Mouse (Mus musculus) heart, postnatal 25 days (tissue): ENCODE data around the gene Acly. TPM values are rescaled to one million over a fixed set of nuclear protein-coding genes. Genes with fewer than 3 reads are reported as not detected.
A peak's percentile ranks its signal among the peaks of the same experiment; 100 is the strongest.

Experiments used
- DNase-seq: peaks from one replicate; pipeline ENCODE4 v3.0.0; 2022; ENCODE audit warnings: low spot score
- intact Hi-C: fragments of 180-260 bp; cut with DNase I; formaldehyde crosslinking; loops from one replicate; pipeline ENCODE4 v1.15.1; 2025
- microRNA-seq: library from miRNA; unstranded; fragments of <30 nt; microRNA quantifications from one replicate; pipeline ENCODE4 v1.2.0, GENCODE M21; 2022
- total RNA-seq, 2 experiments: library from RNA; stranded (reverse); gene quantifications; 2 replicates each; pipeline ENCODE4 v1.2.3; 2021

Gene Acly
- total RNA-seq, 2 experiments from 2014 or later = 31.6 to 41.6 TPM

DNA sequence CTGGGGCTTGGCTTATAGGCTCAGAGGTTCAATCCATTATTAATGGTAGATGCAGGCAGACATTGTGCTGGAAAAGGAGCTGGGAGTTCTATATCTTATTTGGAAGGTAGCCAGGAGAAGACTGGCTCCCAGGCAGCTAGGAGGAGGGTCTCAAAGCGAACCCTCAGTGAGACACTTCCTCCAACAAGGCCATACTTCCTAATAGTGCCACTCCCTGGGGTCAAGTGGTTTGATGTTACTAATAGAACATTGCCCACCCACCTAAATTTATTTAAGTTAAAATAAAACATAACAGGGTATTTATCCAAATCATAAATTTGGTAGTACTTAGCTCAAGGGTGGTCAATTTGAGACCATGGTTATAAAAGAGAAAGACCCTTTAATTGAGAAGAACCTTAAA, 62.0 kb downstream of the Acly start:
- no peak for DNase-seq
- intact Hi-C loops = no loop called here

DNA sequence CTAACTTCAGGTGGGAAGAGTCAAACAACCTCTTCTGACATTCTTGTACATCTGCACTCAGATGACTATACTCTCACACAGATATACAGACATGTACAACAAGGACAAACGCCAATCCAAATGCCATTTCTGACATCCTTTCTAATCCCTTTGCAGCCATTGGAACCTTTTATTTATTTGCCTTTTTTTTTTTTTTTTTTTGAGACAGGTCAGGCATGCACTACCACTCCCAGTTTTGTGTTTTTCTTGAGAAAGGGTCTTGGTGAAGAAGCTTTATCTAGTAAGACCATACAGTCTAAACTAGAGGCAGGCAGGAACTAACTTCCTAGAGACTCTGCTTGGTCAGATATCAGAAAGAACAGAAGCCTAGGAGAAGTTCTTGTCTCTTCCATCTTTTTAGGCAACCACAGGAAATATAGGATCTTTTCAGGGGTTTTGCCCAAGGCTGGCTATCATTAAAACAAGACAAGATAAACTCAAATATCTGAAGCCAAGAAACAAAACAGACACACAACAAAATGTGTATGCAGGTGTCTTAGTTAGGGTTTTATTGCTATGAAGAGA, 62.5 kb downstream of the Acly start:
- intact Hi-C loops = no loop called here
- no peak for DNase-seq

DNA sequence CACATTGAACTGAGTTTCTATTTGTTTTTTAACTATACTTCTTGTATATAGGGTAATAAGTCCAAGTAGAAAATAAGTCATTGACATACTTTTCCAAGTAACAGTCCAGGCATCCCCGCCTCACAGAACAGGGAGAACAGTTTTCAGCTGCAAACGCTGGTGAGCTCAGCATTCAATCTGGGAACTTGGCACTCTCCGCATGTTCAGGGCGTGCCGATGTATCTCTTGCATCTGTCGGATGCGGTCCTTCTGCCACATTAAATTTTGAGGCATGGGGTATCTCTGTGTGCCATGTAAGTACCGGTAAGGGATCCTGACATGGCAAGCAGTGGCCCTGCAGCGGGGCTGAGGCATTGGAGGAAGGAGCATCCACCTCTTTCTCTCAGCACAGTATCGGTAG, 65.1 kb downstream of the Acly start:
- intact Hi-C loops = no loop called here
- no peak for DNase-seq

DNA sequence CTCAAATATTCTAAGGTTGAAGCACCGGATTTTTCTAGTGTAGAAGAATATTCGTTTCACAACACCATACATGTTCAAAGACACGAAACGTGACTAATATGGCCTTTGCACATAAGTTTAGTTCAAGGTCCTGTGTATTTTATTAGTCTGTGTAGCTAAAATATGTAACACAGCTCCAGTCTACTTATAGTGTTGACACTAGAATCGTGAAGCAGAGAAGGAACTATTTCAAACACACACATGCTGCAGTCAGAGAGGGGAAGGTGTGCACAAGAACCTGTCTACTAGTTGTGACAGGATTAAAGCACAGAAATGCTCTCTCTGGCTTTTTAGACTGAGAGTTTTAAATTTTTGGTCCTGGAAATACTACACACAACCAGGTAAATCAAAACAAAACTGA, 70.1 kb downstream of the Acly start:
- no peak for DNase-seq

DNA sequence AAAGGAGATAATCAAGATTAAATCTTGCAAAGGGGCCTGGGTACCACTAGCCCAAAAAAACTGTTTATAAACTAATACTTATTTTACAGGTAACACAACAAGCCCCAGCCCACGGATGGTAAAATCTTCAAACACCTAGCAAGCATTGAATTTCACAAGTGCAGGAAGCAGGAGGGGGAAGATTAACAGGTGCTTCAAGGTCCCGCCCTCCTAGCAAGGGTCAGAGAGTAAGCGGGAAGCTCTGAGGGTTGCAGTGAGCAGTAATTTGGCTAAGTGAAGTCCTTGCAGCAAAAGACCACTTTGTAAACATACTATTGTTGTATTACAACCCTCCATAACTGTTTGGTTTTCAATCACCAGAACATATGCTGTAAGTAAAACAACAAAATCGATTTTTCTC, 70.6 kb downstream of the Acly start:
- intact Hi-C loops = no loop called here
- DNase-seq = no peak

More for the DNA sequence above, 70.1 kb downstream of the Acly start:
- intact Hi-C loops = no loop called here

DNA sequence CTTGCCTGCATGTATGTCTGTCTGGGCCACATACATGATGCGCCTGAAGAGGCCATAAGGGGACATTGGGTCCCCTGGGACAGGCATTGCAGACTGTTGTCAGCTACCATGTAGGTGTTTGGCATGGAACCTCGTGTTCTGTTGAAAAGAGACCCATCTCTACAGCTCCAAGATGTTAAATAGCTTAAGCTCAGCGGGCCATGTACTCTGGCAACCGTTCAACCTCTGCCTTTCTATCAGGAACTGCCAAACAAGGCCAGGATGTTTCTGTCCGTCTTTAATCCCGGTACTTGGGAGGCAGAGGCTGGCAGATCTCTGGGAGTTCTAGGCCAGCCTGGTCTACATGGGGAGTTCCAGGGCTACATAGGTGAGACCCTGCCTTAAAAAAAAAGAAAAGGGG, 85.2 kb downstream of the Acly start:
- DNase-seq = no peak

DNA sequence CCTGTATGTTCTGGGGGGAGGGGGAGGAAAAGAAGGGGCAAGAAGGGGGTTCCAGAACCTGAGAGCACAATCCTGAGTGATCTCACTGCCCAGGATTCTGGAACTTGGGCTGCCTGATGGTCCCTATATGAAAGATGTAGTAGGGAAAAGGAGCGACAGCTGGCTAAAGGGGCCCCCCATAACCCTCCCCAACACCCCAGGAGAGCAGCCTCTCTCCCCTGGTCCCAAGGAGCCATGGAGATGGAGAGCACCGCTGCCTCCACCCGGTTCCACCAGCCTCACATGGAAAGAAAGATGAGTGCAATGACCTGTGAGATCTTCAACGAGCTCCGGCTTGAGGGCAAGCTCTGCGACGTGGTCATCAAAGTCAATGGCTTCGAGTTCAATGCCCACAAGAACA, 86.0 kb downstream of the Acly start, which contains the start of the genes Nt5c3b and Klhl10:
Gene Nt5c3b, minus strand, starts transcription at position 12 of the 400 bp plus-strand sequence.
Gene Klhl10, plus strand, starts transcription at position 121 of the 400 bp plus-strand sequence.
- intact Hi-C loops = no loop called here
- no peak for DNase-seq

More for the DNA sequence above, 85.2 kb downstream of the Acly start:
- intact Hi-C loops = no loop called here

DNA sequence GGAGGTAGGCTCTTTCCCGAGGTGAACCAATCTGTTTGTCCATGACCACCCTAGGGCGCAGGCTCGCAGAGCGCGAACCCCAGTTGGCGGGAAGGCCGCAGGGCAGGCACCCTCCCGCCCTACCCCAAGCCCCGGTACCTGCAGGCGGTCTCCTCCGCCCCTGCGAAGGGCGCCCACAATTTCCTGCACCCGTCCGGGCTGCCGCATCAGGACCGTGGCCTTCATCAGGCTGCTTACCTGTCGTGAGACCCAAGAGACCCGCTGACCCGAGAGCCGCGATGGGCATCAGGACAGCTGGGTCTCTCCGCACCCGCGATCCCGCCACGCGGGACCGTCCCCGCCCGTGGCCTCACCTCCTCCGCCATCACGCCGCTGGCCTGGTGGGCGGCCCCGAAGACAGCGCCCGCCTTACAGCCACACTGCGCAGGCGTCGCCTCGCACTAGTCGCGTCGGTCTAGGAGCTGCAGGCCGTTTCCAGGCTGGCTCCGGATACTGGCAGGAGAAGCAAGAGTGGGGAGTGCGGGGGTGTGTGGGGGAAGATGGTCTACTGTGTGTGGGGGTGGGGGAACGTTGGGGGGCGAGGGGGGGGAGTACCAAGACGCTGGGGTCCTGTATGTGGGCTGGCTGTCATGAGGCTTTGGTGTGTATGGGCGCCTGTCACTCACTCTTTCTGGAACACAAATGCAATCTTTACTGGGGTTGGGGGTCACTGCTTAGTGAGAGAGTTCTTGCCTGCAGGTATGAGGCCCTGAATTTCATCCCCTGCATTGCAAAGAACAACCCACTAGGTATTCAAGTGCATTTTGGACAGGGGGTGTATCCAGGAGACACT, 86.9 kb downstream of the Acly start:
- peak; percentile 77 for DNase-seq
- intact Hi-C loops = no loop called here

DNA sequence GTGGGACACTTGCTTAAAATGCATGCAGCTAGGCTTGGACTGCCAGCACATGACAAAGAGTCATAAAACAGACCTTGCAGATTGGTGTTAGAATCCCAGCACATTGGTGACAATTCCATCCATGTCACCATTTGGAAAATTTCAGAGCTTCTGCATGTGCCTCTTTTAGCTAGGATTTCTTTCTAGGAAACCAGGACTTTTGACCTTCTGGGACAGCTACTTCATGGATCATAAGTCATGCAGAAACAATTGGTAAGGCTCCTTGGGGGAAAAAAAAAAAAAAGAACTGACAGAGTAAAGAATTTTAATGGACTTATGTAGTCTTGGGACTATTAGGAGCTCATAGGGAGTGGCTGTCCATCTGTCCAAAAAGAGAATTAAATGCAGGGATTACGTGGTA, 89.9 kb downstream of the Acly start:
- intact Hi-C loops = no loop called here
- no peak for DNase-seq

DNA sequence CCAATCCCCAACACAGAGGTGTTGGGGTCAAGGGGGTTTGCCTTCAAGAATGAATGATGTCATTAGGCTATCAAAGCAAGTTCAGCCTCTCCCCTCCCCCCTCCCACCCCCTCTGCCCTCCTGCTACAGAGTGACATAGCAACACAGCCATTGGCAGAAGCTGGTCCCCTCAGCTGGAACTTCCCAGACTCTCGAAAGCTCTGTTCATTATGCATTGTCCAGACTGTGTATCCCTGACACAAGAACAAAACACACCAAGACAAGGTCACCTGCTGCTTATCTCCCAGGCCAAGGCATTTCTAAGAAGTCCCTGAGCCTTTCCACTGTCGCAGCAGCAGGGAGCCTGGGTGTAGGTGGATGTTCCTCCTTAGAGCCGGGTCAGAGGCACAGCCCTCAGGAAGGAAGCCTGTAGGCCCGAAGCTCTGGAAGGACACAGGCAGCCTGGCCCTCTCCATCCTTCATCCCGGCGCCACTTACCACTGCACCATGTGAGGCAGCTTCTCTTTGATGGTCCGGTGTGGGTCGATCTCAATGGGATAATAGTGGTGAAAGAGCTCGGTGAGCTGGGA, 92.0 kb downstream of the Acly start:
- DNase-seq = no peak
- intact Hi-C loops = no loop called here

DNA sequence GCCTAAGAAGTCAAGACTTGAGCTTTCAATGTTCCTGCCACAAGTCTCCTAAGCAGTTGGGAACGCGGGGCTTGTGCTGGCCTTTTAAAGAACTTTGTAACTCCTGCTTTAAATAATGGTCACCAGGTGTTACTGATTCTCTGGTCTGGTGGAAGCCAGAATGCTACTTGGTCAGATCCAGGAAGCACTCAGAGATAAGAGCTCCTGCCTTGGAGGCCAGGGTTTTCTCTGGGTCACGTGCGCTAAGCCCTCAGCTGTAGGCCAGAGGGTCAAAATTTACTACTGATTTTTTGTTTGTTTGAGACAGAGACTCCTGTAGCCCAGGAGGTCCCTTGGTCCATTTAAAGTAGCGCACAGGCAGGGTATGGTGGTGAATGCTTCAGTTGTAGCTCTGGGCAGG, 95.8 kb downstream of the Acly start:
- intact Hi-C loops = no loop called here
- no peak for DNase-seq

DNA sequence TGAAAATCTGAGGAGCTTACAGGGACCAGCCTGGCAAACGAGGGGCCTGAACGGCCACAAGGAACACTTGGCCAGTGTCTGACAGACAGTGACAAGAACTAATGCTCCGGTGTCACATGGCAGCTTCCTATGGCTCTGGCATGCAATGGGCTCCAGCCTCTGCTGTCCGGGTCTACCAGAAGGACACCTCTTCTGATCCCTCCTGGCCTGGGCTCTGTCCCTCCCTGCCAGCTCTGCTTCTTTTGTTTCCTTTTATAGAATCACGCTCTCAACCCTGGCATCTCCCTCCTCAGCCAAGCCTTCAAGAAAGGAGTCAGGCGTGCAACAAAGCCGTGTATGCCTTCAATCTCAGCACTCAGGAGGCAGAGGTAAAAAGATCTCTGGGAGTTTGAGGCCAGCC, 97.7 kb downstream of the Acly start:
- DNase-seq = no peak
- intact Hi-C loops = no loop called here

DNA sequence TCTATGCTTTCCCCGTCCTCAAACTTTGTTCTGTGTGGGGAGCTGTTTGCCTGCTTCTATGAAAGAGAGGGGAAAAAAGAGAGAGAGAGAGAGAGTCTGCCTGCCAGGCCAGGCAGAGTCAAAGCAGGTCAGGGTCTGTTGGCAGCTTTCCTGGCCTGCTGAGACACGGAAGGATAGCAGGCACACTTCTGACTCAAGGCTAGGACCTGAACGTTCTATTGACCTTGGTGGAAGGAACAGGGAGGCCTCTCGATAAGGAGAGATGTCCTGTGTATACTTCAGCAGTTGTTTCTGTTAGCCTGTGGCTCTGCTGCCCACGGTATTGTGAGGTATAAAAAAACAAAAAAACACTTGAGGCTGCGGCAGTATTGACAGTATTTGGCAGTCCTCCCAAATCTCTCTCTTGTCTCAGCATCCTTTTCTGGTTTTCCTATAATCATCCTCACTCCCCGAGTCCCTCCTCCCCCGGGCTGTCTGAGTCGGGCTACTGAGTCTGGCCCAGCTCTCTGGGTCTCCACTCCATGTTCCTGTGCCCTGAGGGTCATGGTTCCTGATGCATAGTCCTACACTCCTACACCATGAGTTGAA, 99.1 kb downstream of the Acly start:
- DNase-seq = no peak
- intact Hi-C loops = no loop called here

DNA sequence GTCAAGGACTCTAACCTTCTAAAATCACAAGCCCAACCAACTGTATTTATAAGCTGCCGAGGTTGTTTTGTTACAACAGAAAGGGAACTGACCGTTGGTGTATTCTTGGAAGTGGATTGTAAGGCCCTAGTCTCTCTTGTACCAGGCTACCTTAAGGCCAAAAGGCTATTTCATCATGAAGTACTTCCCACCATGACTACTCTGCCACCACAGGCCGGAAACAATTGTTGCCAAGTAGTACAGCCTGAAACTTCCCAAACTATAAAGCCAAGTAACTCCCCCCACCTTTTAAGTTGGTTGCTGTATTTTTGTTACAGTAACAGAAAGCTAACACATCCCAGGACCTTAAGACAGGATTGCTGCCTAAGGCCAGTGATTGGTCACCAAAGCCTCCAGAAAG, 101.0 kb downstream of the Acly start:
- no peak for DNase-seq
- intact Hi-C loops = loop anchor here (2.0 kb wide), 2 partner anchors 46 to 128 kb away; partner anchors contain the start of gene Klhl11

Small RNA genes within 50 kb of the gene (microRNA-seq; reads per million reads assigned to microRNA genes)
- gene Gm27374 = not detected
- not detected for gene Mir7116

Other genes with a start within 250 kb of the Acly start
- 1,000 to 10,000 TPM; 1,459 to 1,550 TPM for gene Eif1, start 208.1 kb downstream of the Acly start, total RNA-seq
- gene Gast, start 193.6 kb downstream of the Acly start, total RNA-seq = not detected
- gene Hap1, start 171.9 kb downstream of the Acly start, total RNA-seq = 1 to 10 TPM in 1 of 2 experiments, under 1 TPM in 1; 0.83 to 1.2 TPM
- 100 to 1,000 TPM; 239 to 247 TPM for gene Jup, start 130.2 kb downstream of the Acly start, total RNA-seq
- gene P3h4, start 113.2 kb downstream of the Acly start, total RNA-seq = 10 to 100 TPM; 15.4 to 15.8 TPM
- 10 to 100 TPM; 12.2 to 14.4 TPM for gene Fkbp10, start 112.3 kb downstream of the Acly start, total RNA-seq
- gene Nt5c3b, start 86.2 kb downstream of the Acly start, total RNA-seq = 10 to 100 TPM; 30.2 to 33.3 TPM
- gene Klhl10, start 86.1 kb downstream of the Acly start, total RNA-seq = under 1 TPM; 0.88 to 0.92 TPM
- 1 to 10 TPM; 7.9 to 9.0 TPM for gene Klhl11, start 55.3 kb downstream of the Acly start, total RNA-seq
- gene Ttc25, start 17.6 kb upstream of the Acly start, total RNA-seq = under 1 TPM; 0.20 to 0.31 TPM
- gene Cnp, start 46.9 kb upstream of the Acly start, total RNA-seq = 1 to 10 TPM; 5.4 to 7.3 TPM
- 10 to 100 TPM; 57.3 to 58.0 TPM for gene Nkiras2, start 91.2 kb upstream of the Acly start, total RNA-seq
- gene Dnajc7, start 92.2 kb upstream of the Acly start, total RNA-seq = 100 to 1,000 TPM; 121 to 124 TPM
- gene Zfp385c, start 164.5 kb upstream of the Acly start, total RNA-seq = under 1 TPM; 0.31 to 0.47 TPM
- under 1 TPM; 0.68 to 0.98 TPM for gene Dhx58, start 176.3 kb upstream of the Acly start, total RNA-seq
- gene Kat2a, start 184.5 kb upstream of the Acly start, total RNA-seq = 10 to 100 TPM; 12.3 to 13.6 TPM
- not detected for gene Hspb9, start 185.8 kb upstream of the Acly start, total RNA-seq
- gene Rab5c, start 210.2 kb upstream of the Acly start, total RNA-seq = 10 to 100 TPM; 62.1 to 66.8 TPM
- gene Kcnh4, start 231.9 kb upstream of the Acly start, total RNA-seq = not detected
- gene Hcrt, start 234.9 kb upstream of the Acly start, total RNA-seq = not detected
- 10 to 100 TPM in 1 of 2 experiments, 1 to 10 TPM in 1; 9.5 to 11.3 TPM for gene Ghdc, start 243.0 kb upstream of the Acly start, total RNA-seq